Mouse (Mus musculus): ENCODE data around the gene Evx2.

Gene Evx2

DNA sequence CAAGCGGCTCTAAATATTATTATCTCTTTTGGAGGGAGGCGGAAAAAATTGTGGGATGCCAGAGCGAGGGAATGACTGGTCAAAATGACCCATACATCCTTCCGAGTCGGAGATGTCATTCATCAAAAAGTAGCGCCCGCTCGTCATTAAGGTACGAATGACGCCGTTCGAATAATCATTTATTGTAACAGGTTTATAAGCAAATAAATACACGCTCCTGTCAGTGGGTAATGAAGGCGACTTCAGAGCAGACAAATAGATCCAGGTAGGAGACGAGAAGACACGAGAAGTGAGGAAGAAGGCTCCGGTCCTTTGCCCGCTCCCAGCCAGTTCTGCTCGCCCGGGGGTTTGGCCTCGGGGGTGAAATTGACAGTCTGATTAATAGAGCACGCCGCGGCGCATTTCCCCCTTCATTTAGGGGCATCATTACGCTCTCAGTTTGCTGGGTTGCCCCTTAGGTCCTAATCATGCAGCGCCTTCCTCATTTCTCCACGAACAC lies at the start of gene Evx2:
TSS of gene Evx2 (minus strand) at position 51 of the 499 bp plus-strand sequence.
- in situ Hi-C loops (cut with MboI; ENCODE audit: low sequenced_read_pairs), result loop anchor here (10.0 to 25.0 kb wide), 2 partner anchors 365 to 597 kb away; no protein-coding TSS in a partner anchor

DNA sequence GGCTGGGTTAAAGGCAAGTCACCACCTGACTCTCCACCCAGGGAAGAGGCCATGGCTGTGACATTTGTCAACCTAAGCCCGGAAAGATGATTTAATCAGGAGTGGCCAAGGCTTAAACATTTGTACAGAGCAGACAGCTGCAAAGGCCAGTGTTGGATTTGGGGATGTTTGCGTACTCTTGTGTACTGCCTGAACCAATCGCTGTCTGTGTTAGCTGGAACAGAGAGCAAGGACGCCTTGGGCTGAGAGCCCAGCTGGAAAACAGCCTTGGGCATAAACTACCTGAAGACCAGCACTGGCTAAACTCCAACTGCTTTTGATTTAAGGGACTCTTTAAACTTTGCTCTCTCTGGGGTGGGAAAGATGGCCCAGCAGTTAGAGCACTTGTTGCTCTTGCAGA lies 49.3 kb upstream of the Evx2 start:
- in situ Hi-C loops (cut with MboI; ENCODE audit: low sequenced_read_pairs), result loop anchor here (25.0 kb wide), 1 partner anchor 879 kb away; no protein-coding TSS in a partner anchor

DNA sequence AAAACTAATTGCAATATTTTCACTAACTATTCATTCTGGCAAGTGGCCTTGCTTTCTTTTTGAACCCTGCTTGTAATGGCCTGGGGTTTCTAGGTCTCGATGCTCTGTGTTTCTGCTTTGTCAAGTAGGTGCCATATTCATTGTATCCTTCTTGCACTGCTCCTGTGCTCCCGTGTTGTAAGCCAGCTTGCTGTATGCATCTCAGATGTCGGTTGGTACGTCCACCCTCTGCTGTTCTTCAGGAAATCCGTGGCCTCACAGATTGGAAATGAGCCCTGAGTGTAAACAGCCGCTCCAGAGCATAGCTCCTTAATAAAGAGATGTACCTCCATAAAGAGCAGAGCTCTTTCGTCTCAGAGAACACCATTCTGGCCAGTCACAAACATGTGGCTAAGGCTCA lies 48.2 kb upstream of the Evx2 start:
- in situ Hi-C loops (cut with MboI; ENCODE audit: low sequenced_read_pairs), result loop anchor here (25.0 kb wide), 1 partner anchor 880 kb away; no protein-coding TSS in a partner anchor

DNA sequence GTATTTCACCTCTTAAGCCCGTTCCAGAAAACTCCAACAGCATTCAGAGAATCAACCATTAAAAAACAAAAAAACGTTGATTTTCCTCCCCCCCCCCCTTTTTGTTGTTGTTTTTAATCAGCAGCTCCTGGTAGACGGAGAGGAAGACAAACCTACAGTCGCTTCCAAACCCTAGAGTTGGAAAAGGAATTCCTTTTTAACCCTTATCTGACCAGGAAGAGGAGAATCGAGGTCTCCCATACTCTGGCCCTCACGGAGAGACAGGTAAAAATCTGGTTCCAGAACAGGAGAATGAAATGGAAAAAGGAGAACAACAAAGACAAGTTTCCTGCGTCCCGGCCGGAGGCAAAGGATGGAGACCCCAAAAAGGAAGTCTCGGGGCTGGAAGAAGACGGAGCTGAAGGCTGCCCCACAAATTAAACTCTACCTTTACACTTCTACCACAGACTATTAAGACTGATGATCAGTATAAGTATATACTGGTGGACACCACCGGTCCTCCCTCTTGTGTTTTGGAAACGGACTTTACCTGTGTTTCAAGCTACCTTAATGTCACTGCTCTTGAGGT lies 47.1 kb upstream of the Evx2 start:
- in situ Hi-C loops (cut with MboI; ENCODE audit: low sequenced_read_pairs), result loop anchor here (25.0 kb wide), 1 partner anchor 881 kb away; no protein-coding TSS in a partner anchor

DNA sequence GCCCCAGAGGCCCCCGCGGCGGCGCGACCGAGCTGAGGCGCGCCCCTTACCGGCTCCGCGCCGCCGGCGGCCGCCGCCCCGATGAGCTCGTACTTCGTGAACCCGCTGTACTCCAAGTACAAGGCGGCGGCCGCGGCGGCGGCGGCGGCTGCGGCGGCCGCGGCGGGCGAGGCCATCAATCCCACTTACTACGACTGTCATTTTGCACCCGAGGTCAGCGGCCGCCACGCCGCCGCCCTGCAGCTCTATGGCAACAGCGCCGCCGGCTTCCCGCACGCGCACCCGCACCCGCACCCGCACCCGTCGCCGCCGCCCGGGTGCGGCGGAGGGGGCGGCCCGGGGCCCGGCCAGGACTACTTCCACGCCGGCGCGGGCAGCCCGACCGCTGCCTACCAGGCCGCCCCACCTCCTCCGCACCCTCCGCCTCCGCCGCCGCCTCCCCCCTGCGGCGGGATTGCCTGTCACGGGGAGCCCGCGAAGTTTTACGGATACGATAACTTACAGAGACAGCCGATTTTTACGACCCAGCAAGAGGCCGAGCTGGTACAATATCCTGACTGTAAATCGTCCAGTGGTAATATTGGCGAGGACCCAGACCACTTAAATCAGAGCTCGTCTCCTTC lies 46.2 kb upstream of the Evx2 start:
- in situ Hi-C loops (cut with MboI; ENCODE audit: low sequenced_read_pairs), result loop anchor here (25.0 kb wide), 1 partner anchor 882 kb away; no protein-coding TSS in a partner anchor

DNA sequence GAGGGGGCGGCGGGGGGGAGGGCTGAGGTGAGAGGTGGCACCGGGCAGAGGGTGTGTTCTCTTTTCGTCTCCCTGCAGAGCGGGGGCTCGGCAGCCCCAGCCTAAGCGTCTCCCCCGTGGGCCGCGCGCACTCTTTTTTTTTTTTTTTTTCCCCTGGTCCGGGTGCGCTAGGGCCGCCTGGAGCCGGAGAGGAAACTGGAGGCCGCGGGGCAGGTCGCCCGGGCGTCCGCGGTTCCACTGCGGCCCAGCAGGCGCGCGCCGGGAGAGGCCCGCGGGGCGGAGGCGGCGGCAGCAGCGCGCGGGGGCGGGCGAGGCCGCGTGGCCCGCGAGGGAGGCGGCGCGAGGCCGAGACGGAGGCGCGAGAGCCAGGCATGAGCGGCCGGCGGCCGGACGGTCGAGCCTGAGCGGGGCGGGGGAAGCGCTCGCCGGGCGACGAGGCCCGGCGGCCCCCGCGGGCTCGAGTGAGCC lies 45.7 kb upstream of the Evx2 start:
- in situ Hi-C loops (cut with MboI; ENCODE audit: low sequenced_read_pairs), result loop anchor here (25.0 kb wide), 1 partner anchor 882 kb away; no protein-coding TSS in a partner anchor

DNA sequence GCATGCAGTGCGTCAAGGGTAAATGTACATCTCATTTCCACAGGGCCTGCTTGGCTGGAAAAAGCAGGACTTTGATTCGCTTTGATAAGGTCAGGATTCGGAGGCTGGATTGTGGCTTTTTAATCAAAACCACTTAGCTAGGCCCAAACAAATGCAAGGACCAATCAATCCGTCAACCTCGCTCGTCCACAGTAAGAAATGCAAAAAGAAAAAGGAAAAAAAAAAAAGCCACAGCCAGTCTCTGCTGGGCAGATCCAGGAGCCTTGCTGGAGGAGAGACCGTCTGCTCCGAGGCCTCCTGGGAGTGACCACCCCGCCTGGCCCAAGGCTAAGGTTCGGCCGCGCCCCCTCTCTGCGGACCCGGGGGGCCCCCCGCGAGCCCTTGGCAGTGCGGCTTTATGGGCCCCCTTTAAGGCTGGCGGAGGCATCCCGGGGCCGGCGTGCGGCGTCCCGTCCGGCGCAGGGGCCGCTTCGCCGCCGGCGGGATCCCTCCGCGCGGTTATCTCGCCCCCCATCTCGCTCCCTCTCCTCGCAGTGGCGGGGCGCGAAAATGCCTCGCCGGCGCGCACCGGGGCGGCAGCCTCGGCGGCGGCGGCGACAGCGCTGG lies 45.1 kb upstream of the Evx2 start, which contains the start of gene Hoxd8:
TSS of gene Hoxd8 (plus strand) at position 223 of the 606 bp plus-strand sequence.
- in situ Hi-C loops (cut with MboI; ENCODE audit: low sequenced_read_pairs), result loop anchor here (25.0 kb wide), 1 partner anchor 883 kb away; no protein-coding TSS in a partner anchor

DNA sequence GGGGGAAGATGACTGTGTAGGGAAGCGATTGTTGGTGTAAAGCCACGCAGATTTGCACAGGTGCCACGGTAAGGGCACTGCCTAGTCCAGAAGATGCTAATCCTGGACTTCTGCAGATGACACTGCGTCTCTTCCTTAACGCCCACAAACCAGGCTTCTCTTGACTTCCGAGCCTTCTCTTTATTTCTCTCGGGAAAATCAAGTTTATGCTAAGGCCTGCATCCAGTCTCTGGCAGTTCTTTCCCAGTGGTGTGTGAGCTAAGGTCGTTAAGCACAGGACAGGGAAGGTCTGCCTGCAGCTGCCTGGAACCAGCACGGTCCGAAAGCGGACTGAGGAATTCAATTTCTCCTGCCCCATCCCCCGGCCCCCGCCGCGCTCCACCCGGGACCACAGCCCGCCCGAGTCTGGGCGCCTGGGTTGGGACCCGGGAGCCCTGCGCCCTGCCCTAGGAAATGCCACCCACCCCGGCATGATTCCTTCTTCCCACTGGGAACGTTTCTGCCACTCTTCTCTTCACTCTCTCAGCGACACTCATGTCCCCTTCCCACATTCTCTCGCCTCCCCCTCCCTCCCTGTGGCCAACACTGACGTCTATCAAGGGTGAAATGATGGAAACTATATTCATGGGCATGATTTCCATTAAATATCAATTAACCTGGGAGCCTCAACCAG lies 44.5 kb upstream of the Evx2 start:
- in situ Hi-C loops (cut with MboI; ENCODE audit: low sequenced_read_pairs), result loop anchor here (25.0 kb wide), 1 partner anchor 883 kb away; no protein-coding TSS in a partner anchor

DNA sequence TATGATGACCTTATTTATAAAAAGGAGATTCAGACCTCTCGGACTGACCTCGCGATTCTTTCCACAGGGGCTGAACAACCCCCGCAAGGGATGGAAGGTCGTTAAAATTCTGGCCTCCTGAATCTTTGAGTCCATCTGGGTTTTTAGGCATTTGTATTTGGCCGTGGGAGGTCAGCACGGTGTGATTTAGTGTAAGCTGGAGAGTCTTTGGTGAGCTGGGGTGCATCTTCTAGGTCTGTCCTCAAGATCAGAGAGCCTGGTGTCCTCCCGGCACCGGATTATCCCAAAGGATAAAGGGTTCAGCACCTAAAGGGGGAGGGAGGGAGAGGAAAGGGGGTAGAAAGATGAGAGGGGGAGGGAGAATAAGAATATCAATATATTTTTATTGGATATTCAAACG lies 44.0 kb upstream of the Evx2 start:
- in situ Hi-C loops (cut with MboI; ENCODE audit: low sequenced_read_pairs), result loop anchor here (25.0 kb wide), 1 partner anchor 884 kb away; no protein-coding TSS in a partner anchor

DNA sequence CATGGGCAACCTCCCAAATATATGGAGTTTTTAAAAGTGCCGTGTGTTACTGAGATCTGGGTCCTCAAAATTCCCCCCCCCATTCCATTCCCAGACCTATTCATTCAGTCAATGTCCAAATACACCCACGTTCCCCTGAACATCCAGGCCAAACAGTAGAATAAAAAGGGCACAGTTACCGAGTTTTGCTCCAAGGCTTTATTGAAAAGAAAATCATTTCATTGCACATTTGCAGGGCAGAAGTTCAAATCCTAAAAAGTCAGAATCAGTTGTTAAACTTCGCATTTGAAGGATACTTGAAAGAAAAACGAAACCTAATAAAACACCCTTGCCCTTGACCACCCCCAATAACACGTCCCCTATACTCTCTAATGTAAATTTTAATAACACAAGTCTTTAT lies 43.5 kb upstream of the Evx2 start:
- in situ Hi-C loops (cut with MboI; ENCODE audit: low sequenced_read_pairs), result loop anchor here (25.0 kb wide), 1 partner anchor 884 kb away; no protein-coding TSS in a partner anchor

DNA sequence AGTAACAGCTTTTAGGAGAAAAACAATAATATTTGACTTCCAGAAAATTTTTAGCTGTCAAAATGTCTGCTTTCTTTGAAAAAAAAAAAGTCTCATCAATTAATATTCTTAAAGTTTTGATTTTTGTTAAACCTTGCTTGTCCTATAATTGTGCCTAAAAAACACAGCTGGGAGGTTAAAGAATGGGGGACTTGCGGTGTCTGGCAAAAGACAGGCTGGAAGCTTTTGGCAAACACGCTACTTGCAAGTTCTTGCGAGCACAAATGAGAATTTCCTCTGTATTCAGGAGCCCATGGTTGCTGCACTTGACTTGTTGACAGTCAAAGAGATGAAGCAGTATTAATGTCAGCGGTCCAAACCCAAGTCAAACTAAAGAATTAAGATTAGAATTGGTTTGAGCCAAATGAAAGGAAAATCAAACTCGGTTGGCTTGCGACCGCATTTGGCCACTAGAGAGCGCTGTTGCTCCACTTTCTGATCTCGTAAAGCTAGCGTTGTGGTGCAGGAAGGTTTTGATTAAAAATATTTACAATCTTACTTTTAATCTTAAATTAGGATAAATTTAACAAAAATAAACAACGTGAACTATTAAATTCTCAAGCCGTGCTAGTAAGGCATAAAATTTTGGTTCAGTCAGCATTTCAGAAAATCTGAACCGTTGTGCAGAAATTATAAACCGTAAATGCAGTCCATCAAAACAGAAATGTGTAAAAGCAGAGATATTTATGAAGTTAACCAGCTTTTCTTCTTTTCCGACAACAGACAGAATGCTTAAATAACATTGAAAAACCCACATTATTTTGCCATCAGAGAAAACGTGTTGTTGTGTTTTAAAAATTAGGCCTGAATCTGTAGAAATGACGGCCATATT lies 42.8 kb upstream of the Evx2 start:
- in situ Hi-C loops (cut with MboI; ENCODE audit: low sequenced_read_pairs), result loop anchor here (25.0 kb wide), 1 partner anchor 885 kb away; no protein-coding TSS in a partner anchor

DNA sequence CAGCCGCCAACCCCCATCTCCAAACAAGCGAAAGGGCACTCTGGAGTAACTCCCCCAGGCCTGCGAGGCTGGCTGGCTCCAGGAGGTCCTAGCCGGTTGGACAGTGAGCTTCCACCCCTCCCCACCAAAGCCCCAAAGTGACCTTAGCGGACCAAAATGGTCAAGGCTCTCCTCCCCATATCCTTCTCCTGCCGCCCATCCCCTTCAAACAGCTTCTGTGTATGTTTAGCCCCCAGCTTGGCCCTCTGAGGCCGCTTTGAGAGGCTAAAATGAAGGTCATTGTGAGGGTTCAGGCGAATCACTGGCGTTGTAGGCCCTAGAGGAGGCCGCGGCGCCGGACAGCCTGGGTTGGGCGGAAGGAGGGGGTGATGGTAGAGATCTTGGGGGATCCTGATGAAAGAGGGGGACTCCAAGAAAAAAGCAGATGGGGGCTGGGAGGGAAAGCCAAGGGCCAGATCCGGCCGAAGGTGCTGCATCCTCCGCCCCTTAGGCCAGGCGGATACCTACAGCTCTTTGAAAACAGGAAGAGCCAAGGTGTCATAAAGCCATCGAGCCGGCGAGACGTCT lies 41.3 kb upstream of the Evx2 start:
- in situ Hi-C loops (cut with MboI; ENCODE audit: low sequenced_read_pairs), result loop anchor here (25.0 kb wide), 1 partner anchor 887 kb away; no protein-coding TSS in a partner anchor

DNA sequence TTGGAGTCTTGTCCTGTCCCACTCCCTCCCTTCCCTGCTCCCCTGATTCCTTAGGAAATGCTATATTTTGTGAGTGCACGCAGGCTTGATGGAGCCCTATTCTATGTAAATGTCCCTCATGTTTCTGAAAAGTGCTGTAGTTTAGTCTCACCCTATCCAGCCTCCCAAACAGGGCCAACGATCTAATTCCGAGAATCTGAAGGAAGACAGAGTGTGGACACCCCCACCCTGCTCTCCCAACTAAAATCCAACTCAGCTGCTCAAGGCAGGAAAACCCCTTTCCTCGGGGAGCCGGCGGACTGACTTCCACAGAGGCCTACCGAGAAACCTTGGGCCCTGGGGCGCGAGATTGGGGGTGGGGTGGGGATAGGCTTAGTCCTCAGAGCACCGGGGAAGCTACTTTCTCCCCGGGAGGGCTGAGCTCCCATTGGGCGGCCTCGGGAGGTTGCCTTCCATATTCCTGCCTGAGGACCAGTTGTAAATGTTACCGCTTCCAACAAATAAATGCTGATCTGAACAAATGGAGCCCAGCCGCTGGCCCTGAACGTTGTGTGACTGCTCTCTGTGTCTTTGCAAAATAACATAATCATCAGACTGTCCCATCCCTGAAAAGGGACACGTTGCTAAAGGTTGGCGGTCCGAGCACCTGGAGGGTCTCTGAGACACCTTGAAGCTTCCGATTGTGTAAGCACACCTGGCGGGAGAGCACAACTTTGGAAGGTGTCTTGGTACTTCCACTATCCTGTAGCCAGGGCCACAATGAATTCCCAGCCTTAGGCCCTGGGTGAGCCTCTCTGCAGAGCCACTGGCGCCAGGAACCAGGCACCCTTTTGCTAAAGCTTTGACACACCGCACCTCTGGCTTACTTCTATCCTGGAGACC lies 40.5 kb upstream of the Evx2 start:
- in situ Hi-C loops (cut with MboI; ENCODE audit: low sequenced_read_pairs), result loop anchor here (10.0 to 25.0 kb wide), 3 partner anchors 445 to 887 kb away; no protein-coding TSS in a partner anchor

DNA sequence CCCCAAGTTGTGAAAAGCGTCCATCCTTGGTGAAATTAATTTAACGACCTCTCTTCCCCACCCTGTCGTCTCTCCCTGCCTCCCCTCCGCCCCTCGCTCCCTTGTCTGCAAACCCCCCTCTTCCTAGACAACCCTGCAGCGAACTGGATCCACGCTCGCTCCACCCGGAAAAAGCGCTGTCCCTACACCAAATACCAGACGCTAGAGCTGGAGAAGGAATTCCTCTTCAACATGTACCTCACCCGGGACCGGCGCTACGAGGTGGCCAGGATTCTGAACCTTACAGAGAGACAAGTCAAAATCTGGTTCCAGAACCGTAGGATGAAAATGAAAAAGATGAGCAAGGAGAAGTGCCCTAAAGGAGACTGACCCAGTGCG lies 39.7 kb upstream of the Evx2 start:
- in situ Hi-C loops (cut with MboI; ENCODE audit: low sequenced_read_pairs), result loop anchor here (10.0 to 25.0 kb wide), 2 partner anchors 446 to 613 kb away; no protein-coding TSS in a partner anchor

DNA sequence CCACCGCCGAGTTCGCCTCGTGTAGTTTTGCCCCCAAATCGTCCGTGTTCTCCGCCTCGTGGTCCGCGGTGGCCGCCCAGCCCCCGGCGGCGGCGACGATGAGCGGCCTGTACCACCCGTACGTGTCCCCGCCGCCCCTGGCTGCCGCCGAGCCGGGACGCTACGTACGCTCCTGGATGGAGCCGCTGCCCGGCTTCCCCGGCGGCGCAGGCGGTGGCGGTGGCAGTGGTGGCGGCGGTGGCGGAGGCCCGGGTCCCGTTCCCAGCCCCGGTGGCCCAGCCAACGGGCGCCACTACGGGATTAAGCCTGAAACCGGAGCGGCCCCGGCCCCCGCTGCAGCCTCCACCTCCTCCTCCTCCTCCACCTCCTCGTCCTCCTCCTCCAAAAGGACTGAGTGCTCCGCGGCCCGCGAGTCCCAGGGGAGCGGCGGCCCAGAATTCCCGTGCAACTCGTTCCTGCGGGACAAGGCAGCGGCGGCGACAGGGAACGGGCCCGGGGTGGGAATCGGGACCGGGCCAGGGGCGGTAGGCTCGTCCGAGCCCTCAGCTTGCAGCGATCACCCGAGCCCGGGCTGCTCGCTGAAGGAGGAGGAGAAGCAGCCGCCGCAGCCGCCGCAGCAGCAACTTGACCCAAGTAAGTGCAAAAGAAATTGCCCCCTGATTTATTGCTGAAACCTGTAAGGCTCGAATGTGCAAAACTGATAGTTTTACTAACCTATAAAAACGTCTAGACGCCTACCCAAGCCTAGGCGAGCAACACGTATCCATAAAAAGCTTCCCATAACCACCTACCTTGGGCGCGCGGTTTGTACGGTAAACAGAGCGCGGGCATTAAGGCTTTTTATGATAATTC lies 39.1 kb upstream of the Evx2 start:
- in situ Hi-C loops (cut with MboI; ENCODE audit: low sequenced_read_pairs), result loop anchor here (10.0 to 25.0 kb wide), 2 partner anchors 446 to 614 kb away; no protein-coding TSS in a partner anchor

DNA sequence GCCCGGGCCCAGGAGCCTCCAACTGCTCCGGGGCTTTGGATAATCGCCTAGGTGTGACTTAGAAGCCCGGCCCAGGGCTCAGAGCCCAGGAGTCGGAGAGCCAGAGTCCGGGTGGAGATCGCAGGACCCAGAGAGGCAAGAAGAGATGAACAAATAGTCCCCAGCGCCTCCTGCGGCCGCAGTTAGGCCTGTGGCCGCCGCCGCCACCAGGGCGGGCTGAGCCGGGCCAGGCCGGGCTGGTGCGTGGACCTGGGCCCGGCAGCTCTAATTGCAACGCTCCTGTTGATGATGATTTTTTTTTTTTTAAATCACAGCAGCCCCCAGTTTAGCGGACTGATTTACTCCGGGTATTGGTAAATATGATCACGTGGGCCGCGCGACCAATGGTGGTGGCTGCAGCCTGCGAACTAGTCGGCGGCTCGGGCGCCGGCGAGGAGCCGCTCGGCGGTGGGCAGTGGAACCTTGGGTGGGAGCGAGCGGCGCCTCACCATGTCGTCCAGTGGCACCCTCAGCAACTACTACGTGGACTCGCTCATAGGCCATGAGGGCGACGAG lies 38.3 kb upstream of the Evx2 start, which contains the start of gene Hoxd9:
TSS of gene Hoxd9 (plus strand) at position 161 of the 555 bp plus-strand sequence.
- in situ Hi-C loops (cut with MboI; ENCODE audit: low sequenced_read_pairs), result loop anchor here (10.0 to 25.0 kb wide), 2 partner anchors 447 to 615 kb away; no protein-coding TSS in a partner anchor
